Mouse (Mus musculus) MN1 (cell line): Measurements from ENCODE around the gene Tspan1.

Experiments
- DNase-seq: peaks from one replicate; pipeline ENCODE4 v3.0.0-alpha.2; 2016; ENCODE audit warnings: low spot score

Gene Tspan1

GRCm38 (mm10) chr4:116167404-116167803, at the start of gene Tspan1:
Gene Tspan1 (minus strand): TSS chr4:116167601.
- no peak for DNase-seq

GRCm38 (mm10) chr4:116217046-116217445, 49.6 kb upstream of the Tspan1 start:
- peak; percentile 53 for DNase-seq

- no peak for DNase-seq
These were observed 48.6 kb upstream of the Tspan1 start for GRCm38 (mm10) chr4:116215895-116216605.

- DNase-seq = no peak
These were observed 41.5 kb upstream of the Tspan1 start for GRCm38 (mm10) chr4:116208891-116209290.

GRCm38 (mm10) chr4:116206531-116206930, 39.1 kb upstream of the Tspan1 start:
- no peak for DNase-seq

GRCm38 (mm10) chr4:116204422-116204821, 37.0 kb upstream of the Tspan1 start:
- no peak for DNase-seq

GRCm38 (mm10) chr4:116198422-116198821, 31.0 kb upstream of the Tspan1 start:
- no peak for DNase-seq

- peak; percentile 11 for DNase-seq
These were observed 26.4 kb upstream of the Tspan1 start for GRCm38 (mm10) chr4:116193583-116194383.

GRCm38 (mm10) chr4:116192286-116192835, 25.0 kb upstream of the Tspan1 start:
- peak; percentile 9 for DNase-seq

- no peak for DNase-seq
These were observed 17.7 kb upstream of the Tspan1 start for GRCm38 (mm10) chr4:116185083-116185482.

- DNase-seq = no peak
These were observed 15.3 kb upstream of the Tspan1 start for GRCm38 (mm10) chr4:116182745-116183144.

- DNase-seq = no peak
These were observed 14.7 kb upstream of the Tspan1 start for GRCm38 (mm10) chr4:116182079-116182478.

GRCm38 (mm10) chr4:116177140-116177539, 9.7 kb upstream of the Tspan1 start:
- peak; percentile 71 for DNase-seq

GRCm38 (mm10) chr4:116176543-116176988, 9.2 kb upstream of the Tspan1 start:
- DNase-seq = peak; percentile 73

GRCm38 (mm10) chr4:116175711-116176542, 8.5 kb upstream of the Tspan1 start:
- peak; percentile 68 for DNase-seq

GRCm38 (mm10) chr4:116175136-116175535, 7.7 kb upstream of the Tspan1 start:
- DNase-seq = no peak

- DNase-seq = peak; percentile 66
These were observed 7.2 kb upstream of the Tspan1 start for GRCm38 (mm10) chr4:116174466-116175116.

- no peak for DNase-seq
These were observed 6.4 kb upstream of the Tspan1 start for GRCm38 (mm10) chr4:116173752-116174151.

- DNase-seq = no peak
These were observed 5.7 kb upstream of the Tspan1 start, which contains the start of the genes 1700042G07Rik and Gm49337 for GRCm38 (mm10) chr4:116173072-116173471. Gene 1700042G07Rik (plus strand): TSS chr4:116173372. Gene Gm49337 (plus strand): TSS chr4:116173384.

- no peak for DNase-seq
These were observed 1.9 kb upstream of the Tspan1 start for GRCm38 (mm10) chr4:116169353-116169672.

- DNase-seq = peak; percentile 50
These were observed 1.4 kb upstream of the Tspan1 start for GRCm38 (mm10) chr4:116168617-116169352.
